9 mouse cellular contexts compared by ENCODE assay signal in the genomic region with DNA sequence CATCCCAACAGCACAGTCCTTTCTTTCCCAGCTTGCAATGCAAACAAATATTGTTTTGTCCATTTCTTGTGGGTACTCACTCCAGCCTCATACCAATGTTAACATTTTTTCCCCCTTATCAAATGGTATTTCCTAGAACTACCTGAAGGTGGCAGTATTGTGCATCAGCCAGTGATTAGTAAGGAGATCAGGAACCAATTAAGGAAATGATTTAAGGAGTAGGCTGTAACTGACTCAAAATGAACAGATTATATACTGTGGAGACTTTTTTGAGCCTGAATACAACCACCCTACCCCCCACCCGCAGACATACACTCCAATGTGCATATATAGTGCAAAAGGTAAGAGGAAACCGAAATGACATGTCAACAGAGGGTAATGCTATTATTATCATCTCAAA.
DNase-seq lines count a peak whose midpoint lies in the region; ATAC-seq and TF ChIP-seq lines count a peak whose summit lies in the region.
"Had no signal": no experiment of that assay in that cellular context is flagged by ENCODE, and none has a peak within 500 bp of the region (broad histone marks: within the 10 kb centered on the region; RNA-seq: fewer than 3 reads in every experiment).

No protein-coding gene starts in this region.

- no peak overlapping the region for H3K9ac ChIP-seq in intestine, postnatal 0 days (ENCODE audit: low read depth, low read length)
- no peak overlapping the region for H3K9ac ChIP-seq in intestine, embryonic 16.5 days (ENCODE audit: low read depth, low read length)
- H3K9ac ChIP-seq in heart, embryonic 12.5 days, result no peak overlapping the region

- H3K4me1 ChIP-seq in intestine, postnatal 0 days (replicated peaks; ENCODE audit: control insufficient read depth, insufficient read depth, low read length), result no peaks in the 10 kb centered on the region
- no peaks in the 10 kb centered on the region for H3K4me1 ChIP-seq in intestine, embryonic 16.5 days (ENCODE audit: control insufficient read depth, insufficient read depth, low read length)
- peaks cover 10% of the 10 kb centered on the region; the same call in 1 of the 2 replicates for H3K4me1 ChIP-seq in heart, embryonic 12.5 days (replicated peaks)

- H3K27ac ChIP-seq in intestine, postnatal 0 days (ENCODE audit: low read depth, low read length), result no peak overlapping the region
- no peak overlapping the region for H3K27ac ChIP-seq in intestine, embryonic 16.5 days (ENCODE audit: low read length)
- H3K27ac ChIP-seq in heart, embryonic 12.5 days (ENCODE audit: poor library complexity, severe bottlenecking), result no peak overlapping the region

- no peak overlapping the region for H3K4me3 ChIP-seq in intestine, postnatal 0 days (ENCODE audit: low read depth, low read length)
- H3K4me3 ChIP-seq in intestine, embryonic 16.5 days (ENCODE audit: low read length), result no peak overlapping the region
- H3K4me3 ChIP-seq in heart, embryonic 12.5 days, result no peak overlapping the region

- peak; percentile 71 for TF ChIP-seq CTCF in intestine, postnatal 0 days (IDR thresholded peaks at IDR 0.05; ENCODE audit: low read depth)

- 62% methylated on average over 2 of the region's 2 CpGs for WGBS in intestine, postnatal 0 days
- 76% methylated on average over 2 of the region's 2 CpGs for WGBS in intestine, embryonic 16.5 days
- WGBS in heart, embryonic 12.5 days, result 73% methylated on average over 2 of the region's 2 CpGs

- H3K9me3 ChIP-seq in intestine, postnatal 0 days (ENCODE audit: control insufficient read depth), result no peaks in the 10 kb centered on the region
- no peaks in the 10 kb centered on the region for H3K9me3 ChIP-seq in intestine, embryonic 16.5 days (ENCODE audit: control insufficient read depth, low read length)
- no peaks in the 10 kb centered on the region for H3K9me3 ChIP-seq in heart, embryonic 12.5 days (replicated peaks)

- no peaks in the 10 kb centered on the region for H3K36me3 ChIP-seq in intestine, postnatal 0 days (ENCODE audit: control insufficient read depth, insufficient read depth)
- H3K36me3 ChIP-seq in intestine, embryonic 16.5 days (ENCODE audit: control insufficient read depth, insufficient read depth, low read length), result no peaks in the 10 kb centered on the region
- no peaks in the 10 kb centered on the region for H3K36me3 ChIP-seq in heart, embryonic 12.5 days

- DNase-seq in 3134 (ENCODE audit: extremely low read depth, insufficient read length, low spot score), result peak; percentile 28
- peak; percentile 41 for DNase-seq in ES-CJ7 (ENCODE audit: low read depth, low spot score)
- DNase-seq in embryo, embryonic 9.5 days (ENCODE audit: extremely low spot score), result peak; percentile 14
- no peak for DNase-seq in adrenal gland, postnatal 4 days (ENCODE audit: low spot score in 2 of 2)
- DNase-seq: heart, adult 18-20 months had no signal

- no peak overlapping the region for H3K4me2 ChIP-seq in intestine, postnatal 0 days (replicated peaks; ENCODE audit: low read depth)
- H3K4me2 ChIP-seq in intestine, embryonic 16.5 days (ENCODE audit: low read depth, low read length), result no peak overlapping the region
- no peak overlapping the region for H3K4me2 ChIP-seq in heart, embryonic 12.5 days

- ATAC-seq in intestine, postnatal 0 days, result no peak
- ATAC-seq in intestine, embryonic 16.5 days, result no peak
- ATAC-seq in erythroblast, adult 5-6 weeks (replicated peaks; ENCODE audit: low FRiP score, poor library complexity, severe bottlenecking), result no peak
- ATAC-seq in heart, embryonic 12.5 days (ENCODE audit: insufficient number of reproducible peaks, low FRiP score), result no peak

- H3K27me3 ChIP-seq in intestine, postnatal 0 days (replicated peaks; ENCODE audit: control insufficient read depth, insufficient read depth, low read length), result no peaks in the 10 kb centered on the region
- H3K27me3 ChIP-seq in intestine, embryonic 16.5 days (replicated peaks; ENCODE audit: control insufficient read depth, insufficient read depth, low read length), result no peaks in the 10 kb centered on the region
- H3K27me3 ChIP-seq in heart, embryonic 12.5 days (replicated peaks), result no peaks in the 10 kb centered on the region

Comparison
In these comparisons a context has a peak if more than half of its experiments do, and no peak if none do; other contexts are left out.
1. DNase-seq: peak in 3134 (single experiment), ES-CJ7 (single experiment) and embryo, embryonic 9.5 days (single experiment); none in adrenal gland, postnatal 4 days (0 of 2).